Mouse (Mus musculus) gonadal fat pad, adult 2 months (tissue): Measurements from ENCODE around the gene Kitl. TPM values are rescaled to one million over a fixed set of nuclear protein-coding genes. Genes with fewer than 3 reads are reported as not detected.

Source experiments
- DNase-seq: peaks from one replicate; pipeline ENCODE4 v3.0.0-alpha.2; 2012; ENCODE audit warnings: low read depth
- polyA plus RNA-seq: library from polyadenylated mRNA; depleted of rRNA; stranded (reverse); fragments of >200 nt; gene quantifications from 2 replicates; pipeline ENCODE4 v1.2.3, GENCODE M21; 2012

The Kitl gene
- polyA plus RNA-seq, 1 experiment = 25.2 TPM

- DNase-seq = no peak
Observed at GRCm38 (mm10) chr10:100115570-100115969, 100.1 kb downstream of the Kitl start.

GRCm38 (mm10) chr10:100124452-100124851, 109.0 kb downstream of the Kitl start:
- DNase-seq = no peak

- DNase-seq = no peak
Observed at GRCm38 (mm10) chr10:100127837-100128743, 112.7 kb downstream of the Kitl start.

GRCm38 (mm10) chr10:100131657-100132056, 116.2 kb downstream of the Kitl start:
- DNase-seq = no peak

- DNase-seq = no peak
Observed at GRCm38 (mm10) chr10:100132304-100132703, 116.9 kb downstream of the Kitl start.

GRCm38 (mm10) chr10:100138552-100138951, 123.1 kb downstream of the Kitl start:
- no peak for DNase-seq

GRCm38 (mm10) chr10:100148123-100148522, 132.7 kb downstream of the Kitl start:
- DNase-seq = no peak
